Mouse (Mus musculus) cortical plate, adult 2 months (tissue): Measurements from ENCODE around the gene Sorbs1.

ENCODE experiments used
- CTCF ChIP-seq: fragments of 200-500 bp; IDR thresholded peaks from 2 replicates; pipeline ENCODE4 v1.5.1; 2011; ENCODE audit warnings: mild to moderate bottlenecking, control low read depth, low read length; ENCODE audit not compliant: insufficient read depth; ENCODE audit errors: extremely low read depth
- POLR2A ChIP-seq: fragments of 200-500 bp; IDR thresholded peaks from 2 replicates; pipeline ENCODE4 v1.6.1; 2011; ENCODE audit warnings: mild to moderate bottlenecking, low read length, control low read depth; ENCODE audit not compliant: insufficient read depth; ENCODE audit errors: extremely low read depth

GRCm38 (mm10) chr19:40385334-40385733 is 128.2 kb downstream of the Sorbs1 start:
- TF ChIP-seq CTCF (no peak), POLR2A (no peak)
